Mouse (Mus musculus) liver, embryonic 15.5 days (tissue): Measurements from ENCODE around the gene Ttyh3. TPM values are rescaled to one million over a fixed set of nuclear protein-coding genes. Genes with fewer than 3 reads are reported as not detected.
A peak's percentile ranks its signal among the peaks of the same experiment; 100 is the strongest.

Experiments
- ATAC-seq: fragments of 200-750 bp; cut with Nextera tagmentation; 2 replicates; pipeline ENCODE4 v1.8.0; 2017; ENCODE audit warnings: moderate number of reproducible peaks, mild to moderate bottlenecking, moderate library complexity; ENCODE audit not compliant: insufficient read depth
- H3K27ac ChIP-seq: fragments of 300-500 bp; sonication (generic); replicated peaks from 2 replicates; pipeline ENCODE4 v1.5.1; 2015; ENCODE audit warnings: mild to moderate bottlenecking, inconsistent platforms
- H3K27me3 ChIP-seq: fragments of 300-500 bp; sonication (generic); 2 replicates; pipeline ENCODE4 v1.6.1; 2015; ENCODE audit warnings: mild to moderate bottlenecking, inconsistent platforms
- H3K36me3 ChIP-seq: fragments of 300-500 bp; sonication (generic); replicated peaks from 2 replicates; pipeline ENCODE4 v1.6.1; 2015; ENCODE audit warnings: moderate library complexity, mild to moderate bottlenecking, inconsistent platforms
- H3K4me1 ChIP-seq: fragments of 300-500 bp; sonication (generic); replicated peaks from 2 replicates; pipeline ENCODE4 v1.6.1; 2015; ENCODE audit warnings: inconsistent platforms
- H3K4me2 ChIP-seq: fragments of 300-500 bp; sonication (generic); 2 replicates; pipeline ENCODE4 v1.6.1; 2015; ENCODE audit warnings: moderate library complexity, mild to moderate bottlenecking, inconsistent platforms
- H3K4me3 ChIP-seq: fragments of 300-500 bp; sonication (generic); replicated peaks from 2 replicates; pipeline ENCODE4 v1.5.1; 2015; ENCODE audit warnings: mild to moderate bottlenecking, inconsistent platforms
- H3K9ac ChIP-seq: fragments of 300-500 bp; sonication (generic); 2 replicates; pipeline ENCODE4 v1.6.1; 2015; ENCODE audit warnings: moderate library complexity, mild to moderate bottlenecking, inconsistent platforms
- H3K9me3 ChIP-seq: fragments of 300-500 bp; sonication (generic); replicated peaks from 2 replicates; pipeline ENCODE4 v1.6.1; 2016; ENCODE audit warnings: inconsistent platforms
- WGBS: fragments of 180-500 bp; shearing (Covaris S2); methylation state at CpG from one replicate; pipeline ENCODE4 v1.1.7; 2015; ENCODE audit warnings: mixed read lengths; ENCODE audit not compliant: insufficient replicate concordance; 5-methylcytosine and 5-hydroxymethylcytosine counted together
- polyA plus RNA-seq: library from polyadenylated mRNA; unstranded; fragments of >200 nt; fragmentation: Nextera tagmentation; extraction: Ambion mirVana; gene quantifications from 2 replicates; pipeline ENCODE4 v1.2.1, GENCODE M21; 2015

Gene Ttyh3
- 6.7 and 7.6 TPM in 2 replicates for polyA plus RNA-seq

- peak; percentile 2 for ATAC-seq
- Histone ChIP-seq H3K27ac (peak within 1 kb of the TSS; percentile 84), H3K36me3 (0 out of 2 replicates have a peak, but pooled peaks cover 3% of the 10 kb centered on the region), H3K4me3 (peak within 1 kb of the TSS; percentile 90), H3K9me3 (no peaks in the 10 kb centered on the region), H3K4me1 (peaks cover 74% of the 10 kb centered on the region), H3K27me3 (peaks cover 7% of the 10 kb centered on the region; the same call in 1 of the 2 replicates), H3K9ac (peak within 1 kb of the TSS; percentile 90), H3K4me2 (peak within 1 kb of the TSS; percentile 100)
- WGBS = under 1% methylated on average over 60 of the region's 62 CpGs
Measured at GRCm38 (mm10) chr5:140648519-140649100, at the start of gene Ttyh3. TSS of gene Ttyh3 (minus strand) at chr5:140649031.

- Histone ChIP-seq H3K4me2 (no peak overlapping the region), H3K4me1 (peaks cover 15% of the 10 kb centered on the region), H3K4me3 (no peak overlapping the region), H3K36me3 (peaks cover 7% of the 10 kb centered on the region; the same call in 1 of the 2 replicates), H3K27me3 (no peaks in the 10 kb centered on the region), H3K9ac (no peak overlapping the region), H3K27ac (no peak overlapping the region), H3K9me3 (no peaks in the 10 kb centered on the region)
- WGBS = 79% methylated on average over 7 of the region's 7 CpGs
- no peak for ATAC-seq
Measured at GRCm38 (mm10) chr5:140695987-140696386, 47.2 kb upstream of the Ttyh3 start.

GRCm38 (mm10) chr5:140688434-140688833, 39.6 kb upstream of the Ttyh3 start:
- WGBS = 71% methylated on average over 3 of the region's 3 CpGs
- no peak overlapping the region for H3K9ac ChIP-seq
- H3K4me2 ChIP-seq = no peak overlapping the region
- no peak for ATAC-seq
- no peaks in the 10 kb centered on the region for H3K4me1 ChIP-seq
- no peak overlapping the region for H3K4me3 ChIP-seq
- no peak overlapping the region for H3K27ac ChIP-seq
- no peaks in the 10 kb centered on the region for H3K9me3 ChIP-seq
- no peaks in the 10 kb centered on the region for H3K27me3 ChIP-seq
- H3K36me3 ChIP-seq = peaks cover 6% of the 10 kb centered on the region; the same call in 1 of the 2 replicates

- no peak overlapping the region for H3K9ac ChIP-seq
- no peak overlapping the region for H3K4me3 ChIP-seq
- H3K9me3 ChIP-seq = no peaks in the 10 kb centered on the region
- 58% methylated on average over 16 of the region's 16 CpGs for WGBS
- no peak for ATAC-seq
- no peaks in the 10 kb centered on the region for H3K27me3 ChIP-seq
- H3K4me1 ChIP-seq = peaks cover 16% of the 10 kb centered on the region
- H3K4me2 ChIP-seq = no peak overlapping the region
- H3K27ac ChIP-seq = no peak overlapping the region
- no peaks in the 10 kb centered on the region for H3K36me3 ChIP-seq
Measured at GRCm38 (mm10) chr5:140684343-140685148, 35.7 kb upstream of the Ttyh3 start.

- H3K27ac ChIP-seq = no peak overlapping the region
- no peaks in the 10 kb centered on the region for H3K36me3 ChIP-seq
- no peaks in the 10 kb centered on the region for H3K27me3 ChIP-seq
- no peak overlapping the region for H3K4me3 ChIP-seq
- H3K9ac ChIP-seq = no peak overlapping the region
- H3K4me2 ChIP-seq = no peak overlapping the region
- WGBS = 44% methylated on average over 6 of the region's 6 CpGs
- peaks cover 16% of the 10 kb centered on the region for H3K4me1 ChIP-seq
- peak; percentile 65 for ATAC-seq
- no peaks in the 10 kb centered on the region for H3K9me3 ChIP-seq
Measured at GRCm38 (mm10) chr5:140682113-140682512, 33.3 kb upstream of the Ttyh3 start.

GRCm38 (mm10) chr5:140680950-140681349, 32.1 kb upstream of the Ttyh3 start:
- no peak for ATAC-seq
- H3K27me3 ChIP-seq = no peaks in the 10 kb centered on the region
- 80% methylated on average over 1 of the region's 1 CpGs for WGBS

GRCm38 (mm10) chr5:140680051-140680450, 31.2 kb upstream of the Ttyh3 start:
- Histone ChIP-seq H3K27ac (no peak overlapping the region), H3K4me3 (no peak overlapping the region), H3K9ac (no peak overlapping the region), H3K4me1 (peaks cover 16% of the 10 kb centered on the region), H3K36me3 (no peaks in the 10 kb centered on the region), H3K27me3 (no peaks in the 10 kb centered on the region), H3K9me3 (no peaks in the 10 kb centered on the region), H3K4me2 (no peak overlapping the region)
- ATAC-seq = no peak
- WGBS = 73% methylated on average over 6 of the region's 6 CpGs

More at GRCm38 (mm10) chr5:140680950-140681349, 32.1 kb upstream of the Ttyh3 start:
- H3K4me3 ChIP-seq = no peak overlapping the region
- H3K36me3 ChIP-seq = no peaks in the 10 kb centered on the region
- no peak overlapping the region for H3K4me2 ChIP-seq
- H3K9ac ChIP-seq = no peak overlapping the region
- H3K4me1 ChIP-seq = peaks cover 16% of the 10 kb centered on the region
- H3K27ac ChIP-seq = no peak overlapping the region
- no peaks in the 10 kb centered on the region for H3K9me3 ChIP-seq

- Histone ChIP-seq H3K27ac (no peak overlapping the region), H3K9me3 (no peaks in the 10 kb centered on the region), H3K27me3 (no peaks in the 10 kb centered on the region), H3K4me3 (no peak overlapping the region), H3K4me1 (peaks cover 8% of the 10 kb centered on the region), H3K36me3 (no peaks in the 10 kb centered on the region), H3K4me2 (no peak overlapping the region), H3K9ac (no peak overlapping the region)
- no peak for ATAC-seq
- WGBS = 65% methylated on average over 6 of the region's 6 CpGs
Measured at GRCm38 (mm10) chr5:140677137-140677536, 28.3 kb upstream of the Ttyh3 start.

GRCm38 (mm10) chr5:140675640-140676039, 26.8 kb upstream of the Ttyh3 start:
- no peak overlapping the region for H3K4me3 ChIP-seq

GRCm38 (mm10) chr5:140675079-140675478, 26.2 kb upstream of the Ttyh3 start:
- Histone ChIP-seq H3K4me3 (no peak overlapping the region), H3K9me3 (no peaks in the 10 kb centered on the region), H3K9ac (no peak overlapping the region), H3K4me1 (no peaks in the 10 kb centered on the region), H3K27ac (no peak overlapping the region), H3K4me2 (no peak overlapping the region), H3K27me3 (no peaks in the 10 kb centered on the region), H3K36me3 (no peaks in the 10 kb centered on the region)
- no peak for ATAC-seq
- WGBS = 79% methylated on average over 11 of the region's 11 CpGs

More at GRCm38 (mm10) chr5:140675640-140676039, 26.8 kb upstream of the Ttyh3 start:
- no peak for ATAC-seq
- 81% methylated on average over 11 of the region's 11 CpGs for WGBS
- Histone ChIP-seq H3K36me3 (no peaks in the 10 kb centered on the region), H3K27ac (no peak overlapping the region), H3K9ac (no peak overlapping the region), H3K4me1 (no peaks in the 10 kb centered on the region), H3K4me2 (no peak overlapping the region), H3K9me3 (no peaks in the 10 kb centered on the region), H3K27me3 (no peaks in the 10 kb centered on the region)

GRCm38 (mm10) chr5:140674036-140674435, 25.2 kb upstream of the Ttyh3 start:
- no peak overlapping the region for H3K4me2 ChIP-seq
- H3K9me3 ChIP-seq = no peaks in the 10 kb centered on the region
- 65% methylated on average over 17 of the region's 17 CpGs for WGBS
- H3K4me1 ChIP-seq = no peaks in the 10 kb centered on the region
- no peak overlapping the region for H3K27ac ChIP-seq
- peaks cover 3% of the 10 kb centered on the region for H3K36me3 ChIP-seq
- ATAC-seq = no peak
- no peak overlapping the region for H3K4me3 ChIP-seq
- no peaks in the 10 kb centered on the region for H3K27me3 ChIP-seq
- no peak overlapping the region for H3K9ac ChIP-seq
